Mouse (Mus musculus) liver, embryonic 14.5 days (tissue): ENCODE measurements around the gene Galns.

Experiments
- CTCF ChIP-seq: IDR thresholded peaks from 2 replicates; pipeline ENCODE4 v1.5.1; 2016; ENCODE audit warnings: antibody characterized with exemption, low read depth, control low read depth
- EP300 ChIP-seq: IDR thresholded peaks from 2 replicates; pipeline ENCODE4 v1.6.1; 2016; ENCODE audit warnings: antibody characterized with exemption, low read depth

DNA sequence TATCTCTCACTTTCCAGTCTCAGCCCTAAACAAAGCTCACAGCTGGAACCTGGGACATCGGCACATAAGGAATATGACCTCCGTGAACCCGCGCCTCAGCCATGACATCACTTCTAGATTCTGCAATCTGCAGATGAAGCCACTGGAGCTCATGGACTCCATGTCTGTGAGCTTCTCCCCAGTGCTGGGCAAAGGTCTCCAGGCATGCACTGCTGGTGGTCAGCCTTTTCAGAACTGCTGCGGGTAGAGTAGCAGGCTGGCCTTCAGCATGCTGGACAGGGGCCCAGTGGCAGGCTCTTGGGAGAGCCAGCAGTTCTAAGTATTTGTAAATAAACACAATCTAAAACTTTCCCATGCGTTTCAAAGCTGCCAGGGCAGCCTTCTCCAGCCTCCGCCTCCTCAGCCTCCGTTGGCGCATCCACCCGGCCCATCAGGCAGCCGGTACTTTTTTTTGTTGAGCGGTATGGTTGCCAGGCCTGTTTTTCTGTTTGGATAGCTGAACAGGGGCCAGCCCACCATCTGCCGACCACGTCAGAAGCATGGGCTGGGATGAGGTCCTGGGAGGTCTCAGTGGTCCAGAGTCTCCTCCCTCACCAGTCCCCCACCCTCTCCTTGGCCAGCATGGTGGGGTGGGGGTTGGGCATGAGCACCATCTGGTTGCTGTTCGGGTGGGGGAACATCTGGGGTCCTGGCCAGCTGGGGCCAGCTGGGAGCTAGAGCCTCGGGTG, 28.4 kb upstream of the Galns start:
- TF ChIP-seq CTCF (no peak), EP300 (no peak)
